Mouse (Mus musculus): ENCODE data around the gene Clpp. TPM values are rescaled to one million over a fixed set of nuclear protein-coding genes. Genes with fewer than 3 reads are reported as not detected.

The Clpp gene
- polyA plus RNA-seq, 1 experiment from 2014 or later, result 142 TPM

DNA sequence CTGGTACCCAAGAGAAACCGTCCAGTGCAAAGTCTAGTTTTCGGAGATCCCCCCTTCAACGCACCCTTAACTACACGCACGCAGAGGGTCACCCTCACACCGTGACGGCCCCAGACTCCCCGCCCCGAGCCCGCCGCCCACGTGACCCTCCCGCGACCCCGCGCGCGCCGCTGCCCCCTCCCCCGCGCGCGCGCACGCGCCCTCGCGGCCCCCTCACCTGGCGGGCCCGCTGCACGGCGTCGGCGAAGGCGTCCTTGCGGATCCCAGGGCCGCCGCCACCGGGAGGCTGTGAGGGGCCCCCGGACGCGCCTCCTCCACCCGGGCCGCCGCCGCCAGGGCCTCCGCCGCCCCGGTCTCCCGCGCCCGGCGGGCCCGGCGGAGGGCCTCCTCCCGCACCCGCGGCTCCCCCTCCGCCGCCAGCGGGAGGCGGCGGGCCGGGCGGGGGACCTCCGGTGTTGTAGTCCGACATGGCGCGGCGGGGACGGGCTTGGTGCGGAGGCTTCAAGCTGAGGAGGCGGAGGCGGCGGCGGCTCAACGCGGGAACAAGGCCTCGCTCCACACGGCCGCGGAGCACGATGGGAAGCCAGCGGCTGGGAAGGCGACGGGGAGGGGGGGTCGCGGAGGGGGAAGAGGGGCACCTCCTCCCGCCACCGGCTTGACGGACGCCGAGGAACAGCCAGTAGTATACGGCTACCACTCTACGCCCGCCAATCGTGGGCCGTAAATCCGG, 41.0 kb downstream of the Clpp start, which contains the start of gene Khsrp:
Gene Khsrp, minus strand, starts transcription at position 592 of the 730 bp plus-strand sequence.
- no peaks in the 10 kb centered on the region for H3K27me3 ChIP-seq (replicated peaks; ENCODE audit: control insufficient read depth, insufficient read depth, low read length)
- WGBS, result 0% methylated on average over 7 of the region's 99 CpGs
- H3K9ac ChIP-seq (ENCODE audit: low read depth, low read length), result peak within 1 kb of the TSS; percentile 100
- H3K4me3 ChIP-seq (ENCODE audit: low read depth, low read length), result peak within 1 kb of the TSS; percentile 99
- DNase-seq (ENCODE audit: low spot score), result peak; percentile 41
- H3K4me1 ChIP-seq (ENCODE audit: control insufficient read depth, insufficient read depth, low read length), result peaks cover 13% of the 10 kb centered on the region
- H3K4me2 ChIP-seq (ENCODE audit: low read depth, low read length), result peak within 1 kb of the TSS; percentile 93
- no peaks in the 10 kb centered on the region for H3K9me3 ChIP-seq (ENCODE audit: control insufficient read depth, low read length)
- H3K36me3 ChIP-seq (ENCODE audit: control insufficient read depth, insufficient read depth, low read length), result peaks cover 27% of the 10 kb centered on the region
- peak within 1 kb of the TSS; percentile 94 for H3K27ac ChIP-seq (replicated peaks; ENCODE audit: low read depth, low read length)
- ATAC-seq (ENCODE audit: low read depth), result no peak

DNA sequence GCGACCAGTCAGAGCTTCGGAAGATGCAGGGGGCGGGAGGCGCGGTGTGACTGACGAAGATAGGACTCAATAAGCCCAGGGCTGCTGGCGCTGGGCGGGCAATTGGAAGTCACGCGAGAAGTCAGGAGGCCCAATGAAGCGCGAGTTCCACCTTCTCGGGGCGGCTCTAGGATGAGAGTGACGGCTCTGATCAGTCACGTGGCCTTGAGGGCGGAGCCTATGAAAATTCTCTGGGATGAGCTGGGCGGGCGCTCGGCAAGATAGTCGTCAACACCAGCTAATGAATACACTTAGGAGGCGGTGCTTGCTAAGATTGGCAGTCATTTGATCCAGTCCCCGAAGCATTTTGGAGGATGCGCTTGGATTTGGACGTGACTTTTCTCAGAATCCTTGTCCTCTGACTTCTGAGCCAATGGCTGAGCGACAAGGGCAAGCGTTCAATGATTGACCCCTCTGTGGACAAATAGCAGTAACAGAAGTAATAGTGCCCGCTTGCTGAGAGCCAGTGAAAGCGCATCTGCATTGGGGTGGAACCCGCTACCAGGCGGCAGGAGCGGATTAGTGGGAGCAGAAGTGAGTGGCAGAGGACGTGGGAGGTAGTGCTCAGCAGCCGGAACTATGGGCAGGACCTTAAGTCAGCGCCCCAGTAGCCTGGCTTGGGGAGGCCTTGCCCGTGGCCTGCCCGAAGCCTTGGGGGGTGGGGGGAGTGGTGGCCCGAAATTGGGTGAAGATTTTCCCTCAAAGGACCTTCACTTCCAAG, 41.7 kb downstream of the Clpp start:
- Histone ChIP-seq H3K9ac (ENCODE audit: low read depth, low read length) (peak overlapping the region; percentile 65), H3K4me1 (ENCODE audit: control insufficient read depth, insufficient read depth, low read length) (peaks cover 13% of the 10 kb centered on the region), H3K4me2 (ENCODE audit: low read depth, low read length) (peak overlapping the region; percentile 66), H3K9me3 (ENCODE audit: control insufficient read depth, low read length) (no peaks in the 10 kb centered on the region), H3K4me3 (ENCODE audit: low read depth, low read length) (peak overlapping the region; percentile 99), H3K27me3 (replicated peaks; ENCODE audit: control insufficient read depth, insufficient read depth, low read length) (no peaks in the 10 kb centered on the region), H3K27ac (replicated peaks; ENCODE audit: low read depth, low read length) (peak overlapping the region; percentile 92), H3K36me3 (ENCODE audit: control insufficient read depth, insufficient read depth, low read length) (peaks cover 19% of the 10 kb centered on the region)
- ATAC-seq (ENCODE audit: low read depth) (peak; percentile 95), DNase-seq (ENCODE audit: low spot score) (peak; percentile 100)
- WGBS, result under 1% methylated on average over 30 of the region's 38 CpGs

DNA sequence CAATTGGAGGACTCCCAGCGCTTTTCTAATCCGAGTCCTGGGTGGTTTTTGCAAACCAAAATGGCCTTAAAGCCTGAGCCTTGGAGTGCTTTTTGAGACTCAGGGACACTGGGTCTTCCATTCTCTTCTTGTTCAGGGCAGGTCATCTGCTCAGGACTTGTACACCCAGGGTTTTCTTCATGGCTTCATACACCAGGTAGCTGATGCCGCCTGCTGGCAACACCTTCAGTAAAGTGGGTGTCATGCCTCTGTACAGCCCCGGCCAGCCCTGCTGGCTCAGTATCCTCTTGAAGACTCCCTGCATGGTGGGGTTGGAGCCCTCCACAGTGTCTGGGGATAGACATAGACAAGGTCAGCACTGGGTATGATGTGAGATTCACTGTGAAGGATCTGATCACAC, 42.7 kb downstream of the Clpp start:
- Histone ChIP-seq H3K4me3 (ENCODE audit: low read depth, low read length) (peak overlapping the region; percentile 46; the same call in 1 of the 2 replicates), H3K36me3 (ENCODE audit: control insufficient read depth, insufficient read depth, low read length) (peaks cover 9% of the 10 kb centered on the region), H3K4me2 (ENCODE audit: low read depth, low read length) (peak overlapping the region; percentile 66; the same call in 1 of the 2 replicates), H3K27ac (replicated peaks; ENCODE audit: low read depth, low read length) (no peak overlapping the region), H3K9me3 (ENCODE audit: control insufficient read depth, low read length) (no peaks in the 10 kb centered on the region), H3K4me1 (ENCODE audit: control insufficient read depth, insufficient read depth, low read length) (peaks cover 13% of the 10 kb centered on the region), H3K27me3 (replicated peaks; ENCODE audit: control insufficient read depth, insufficient read depth, low read length) (no peaks in the 10 kb centered on the region), H3K9ac (ENCODE audit: low read depth, low read length) (no peak overlapping the region)
- ATAC-seq (ENCODE audit: low read depth) (no peak), DNase-seq (ENCODE audit: low spot score) (no peak)
- WGBS, result 89% methylated on average over 4 of the region's 4 CpGs

DNA sequence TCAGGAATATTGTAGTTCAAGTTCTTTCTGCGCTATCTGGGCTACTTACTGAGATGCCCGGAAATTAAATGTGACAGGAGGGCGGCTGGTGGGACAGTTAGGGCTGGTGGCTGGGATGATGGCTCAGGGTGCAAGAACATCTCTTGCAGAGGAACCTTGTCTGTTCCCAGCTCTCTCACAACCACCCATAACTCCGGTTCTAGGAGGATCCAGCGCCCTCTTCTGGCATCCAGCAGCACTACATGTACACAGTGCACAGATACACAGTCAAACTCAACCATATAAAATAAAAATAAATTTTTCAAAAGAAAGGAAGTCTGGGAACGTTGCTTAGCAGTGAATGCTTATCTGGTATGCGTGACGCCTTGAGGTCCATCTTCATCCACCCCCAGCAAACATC, 48.9 kb downstream of the Clpp start:
- Histone ChIP-seq H3K36me3 (ENCODE audit: control insufficient read depth, insufficient read depth, low read length) (no peaks in the 10 kb centered on the region), H3K4me2 (ENCODE audit: low read depth, low read length) (no peak overlapping the region), H3K27ac (replicated peaks; ENCODE audit: low read depth, low read length) (no peak overlapping the region), H3K9me3 (ENCODE audit: control insufficient read depth, low read length) (no peaks in the 10 kb centered on the region), H3K27me3 (replicated peaks; ENCODE audit: control insufficient read depth, insufficient read depth, low read length) (peaks cover 3% of the 10 kb centered on the region; the same call in 1 of the 2 replicates), H3K9ac (ENCODE audit: low read depth, low read length) (no peak overlapping the region), H3K4me3 (ENCODE audit: low read depth, low read length) (no peak overlapping the region), H3K4me1 (ENCODE audit: control insufficient read depth, insufficient read depth, low read length) (no peaks in the 10 kb centered on the region)
- 39% methylated on average over 8 of the region's 8 CpGs for WGBS
- ATAC-seq (ENCODE audit: low read depth) (no peak), DNase-seq (ENCODE audit: low spot score) (no peak)

DNA sequence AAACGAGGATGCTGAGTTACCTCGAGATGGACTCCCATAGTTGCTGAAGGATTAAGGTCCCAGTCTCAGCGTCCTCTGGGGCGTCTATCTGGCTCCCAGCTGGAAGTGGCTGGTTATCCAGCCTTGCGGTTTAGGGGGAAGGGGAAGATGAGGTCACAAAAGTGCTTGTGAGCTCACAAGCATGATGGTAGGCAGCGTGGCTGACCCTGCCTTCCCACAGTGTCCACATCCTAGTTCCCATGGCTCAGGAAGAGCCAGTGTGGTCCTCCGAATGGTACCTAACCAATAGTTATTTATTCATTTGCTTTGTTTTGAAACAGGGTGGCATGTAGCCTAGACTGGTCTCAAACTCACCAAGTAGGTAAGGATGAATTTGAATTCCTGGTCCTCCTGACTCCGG, 51.4 kb downstream of the Clpp start, which contains the start of gene Slc25a41:
Gene Slc25a41, minus strand, starts transcription at position 101 of the 400 bp plus-strand sequence.
- no peak within 1 kb of the TSS for H3K4me2 ChIP-seq (ENCODE audit: low read depth, low read length)
- peaks cover 5% of the 10 kb centered on the region; the same call in 1 of the 2 replicates for H3K36me3 ChIP-seq (ENCODE audit: control insufficient read depth, insufficient read depth, low read length)
- ATAC-seq (ENCODE audit: low read depth) (no peak), DNase-seq (ENCODE audit: low spot score) (no peak)
- 76% methylated on average over 8 of the region's 8 CpGs for WGBS
- H3K27ac ChIP-seq (replicated peaks; ENCODE audit: low read depth, low read length), result no peak within 1 kb of the TSS
- no peak within 1 kb of the TSS for H3K4me3 ChIP-seq (ENCODE audit: low read depth, low read length)
- H3K27me3 ChIP-seq (replicated peaks; ENCODE audit: control insufficient read depth, insufficient read depth, low read length), result peaks cover 3% of the 10 kb centered on the region; the same call in 1 of the 2 replicates
- H3K9ac ChIP-seq (ENCODE audit: low read depth, low read length), result no peak within 1 kb of the TSS
- H3K9me3 ChIP-seq (ENCODE audit: control insufficient read depth, low read length), result no peaks in the 10 kb centered on the region
- no peaks in the 10 kb centered on the region for H3K4me1 ChIP-seq (ENCODE audit: control insufficient read depth, insufficient read depth, low read length)

Other genes starting within 250 kb of the Clpp start
- gene Nrtn, start 232.8 kb upstream of the Clpp start, polyA plus RNA-seq (2014; fragmentation: Nextera tagmentation; extraction: Ambion mirVana), result 14.0 and 17.4 TPM in 2 replicates
- gene Dus3l, start 225.5 kb upstream of the Clpp start, polyA plus RNA-seq (2014; fragmentation: Nextera tagmentation; extraction: Ambion mirVana), result 33.3 and 42.0 TPM in 2 replicates
- 0.61 and 1.2 TPM in 2 replicates for gene Prr22, start 220.1 kb upstream of the Clpp start, polyA plus RNA-seq (2014; fragmentation: Nextera tagmentation; extraction: Ambion mirVana)
- gene Rfx2, start 159.3 kb upstream of the Clpp start, polyA plus RNA-seq (2014; fragmentation: Nextera tagmentation; extraction: Ambion mirVana), result 3.5 and 5.3 TPM in 2 replicates
- gene Acsbg2, start 115.9 kb upstream of the Clpp start, polyA plus RNA-seq (2014; fragmentation: Nextera tagmentation; extraction: Ambion mirVana), result not detected in 2 replicates
- 0.14 and 0.26 TPM in 2 replicates for gene 1700061G19Rik, start 114.8 kb upstream of the Clpp start, polyA plus RNA-seq (2014; fragmentation: Nextera tagmentation; extraction: Ambion mirVana)
- 24.7 and 32.7 TPM in 2 replicates for gene Mllt1, start 54.9 kb upstream of the Clpp start, polyA plus RNA-seq (2014; fragmentation: Nextera tagmentation; extraction: Ambion mirVana)
- 1.3 and 2.4 TPM in 2 replicates for gene Acer1, start 8.2 kb upstream of the Clpp start, polyA plus RNA-seq (2014; fragmentation: Nextera tagmentation; extraction: Ambion mirVana)
- 35.7 and 39.8 TPM in 2 replicates for gene Alkbh7, start 7.0 kb downstream of the Clpp start, polyA plus RNA-seq (2014; fragmentation: Nextera tagmentation; extraction: Ambion mirVana)
- 0.84 TPM in 1 of 2 replicates, not detected in the other for gene Pspn, start 9.7 kb downstream of the Clpp start, polyA plus RNA-seq (2014; fragmentation: Nextera tagmentation; extraction: Ambion mirVana)
- gene Gtf2f1, start 21.0 kb downstream of the Clpp start, polyA plus RNA-seq (2014; fragmentation: Nextera tagmentation; extraction: Ambion mirVana), result 55.4 and 55.5 TPM in 2 replicates
- gene Gm17949, start 21.2 kb downstream of the Clpp start, polyA plus RNA-seq (2014; fragmentation: Nextera tagmentation; extraction: Ambion mirVana), result 0.19 and 0.41 TPM in 2 replicates
- 43.5 and 44.9 TPM in 2 replicates for gene Khsrp, start 41.2 kb downstream of the Clpp start, polyA plus RNA-seq (2014; fragmentation: Nextera tagmentation; extraction: Ambion mirVana)
- gene Slc25a41, start 51.3 kb downstream of the Clpp start, polyA plus RNA-seq (2014; fragmentation: Nextera tagmentation; extraction: Ambion mirVana), result not detected in 2 replicates
- gene Crb3, start 68.8 kb downstream of the Clpp start, polyA plus RNA-seq (2014; fragmentation: Nextera tagmentation; extraction: Ambion mirVana), result 5.5 and 8.1 TPM in 2 replicates
- 6.9 and 7.8 TPM in 2 replicates for gene Slc25a23, start 69.6 kb downstream of the Clpp start, polyA plus RNA-seq (2014; fragmentation: Nextera tagmentation; extraction: Ambion mirVana)
- gene Dennd1c, start 88.2 kb downstream of the Clpp start, polyA plus RNA-seq (2014; fragmentation: Nextera tagmentation; extraction: Ambion mirVana), result 1.6 and 2.1 TPM in 2 replicates
- 22.9 and 28.7 TPM in 2 replicates for gene Tubb4a, start 97.5 kb downstream of the Clpp start, polyA plus RNA-seq (2014; fragmentation: Nextera tagmentation; extraction: Ambion mirVana)
- 4.1 and 5.0 TPM in 2 replicates for gene Tnfsf9, start 115.0 kb downstream of the Clpp start, polyA plus RNA-seq (2014; fragmentation: Nextera tagmentation; extraction: Ambion mirVana)
- not detected in 2 replicates for gene Cd70, start 159.5 kb downstream of the Clpp start, polyA plus RNA-seq (2014; fragmentation: Nextera tagmentation; extraction: Ambion mirVana)
- 0.08 TPM in 1 of 2 replicates, not detected in the other for gene Tnfsf14, start 203.9 kb downstream of the Clpp start, polyA plus RNA-seq (2014; fragmentation: Nextera tagmentation; extraction: Ambion mirVana)
- 2.0 and 4.6 TPM in 2 replicates for gene C3, start 237.8 kb downstream of the Clpp start, polyA plus RNA-seq (2014; fragmentation: Nextera tagmentation; extraction: Ambion mirVana)